ENCODE assay signal across 8 mouse cellular contexts in the genomic region with DNA sequence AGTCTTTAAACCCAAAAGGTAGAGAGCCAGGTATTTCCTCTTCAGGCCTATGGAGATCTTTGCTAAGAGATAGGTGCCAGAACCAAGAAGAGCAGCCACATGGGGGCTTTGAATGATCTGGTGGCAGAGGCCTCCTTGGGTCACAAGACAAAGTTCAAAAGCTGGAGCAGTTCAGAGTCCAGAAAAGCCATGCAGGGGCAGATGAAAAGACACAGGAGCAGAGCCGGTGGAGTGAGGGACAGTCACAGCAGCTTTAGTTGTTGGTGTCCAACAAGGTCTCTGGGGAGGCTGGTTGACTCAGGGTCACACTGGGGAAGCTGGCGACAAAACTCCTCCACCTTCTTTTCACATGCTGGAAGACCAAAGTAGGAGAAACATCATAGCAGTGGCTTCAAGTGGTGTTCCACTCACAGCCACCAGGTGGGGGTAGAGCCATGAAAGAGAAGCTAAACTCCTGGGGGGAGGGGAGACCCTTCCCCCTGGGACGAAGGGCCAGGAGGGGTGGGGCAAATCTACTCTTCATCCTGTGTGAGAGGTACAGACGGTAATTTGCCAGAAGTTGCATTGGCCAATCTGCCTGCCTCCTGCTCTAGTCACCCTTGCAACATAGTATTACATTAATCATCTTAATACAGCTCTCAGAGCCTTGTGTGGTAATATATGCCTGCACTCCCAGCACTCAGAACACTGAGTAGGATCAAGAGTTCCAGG. TPM values are rescaled to one million over a fixed set of nuclear protein-coding genes. Genes with fewer than 3 reads are reported as not detected.
DNase-seq lines count a peak whose midpoint lies in the region; ATAC-seq and TF ChIP-seq lines count a peak whose summit lies in the region.

No protein-coding gene starts in this region.

- peak overlapping the region; percentile 16 for H3K4me2 ChIP-seq in embryonic facial prominence, embryonic 14.5 days (ENCODE audit: low read depth, low read length)
- H3K4me2 ChIP-seq in heart, embryonic 12.5 days = 0 out of 2 replicates have a peak overlapping the region, but pooled peaks have one; percentile 14
- no peak overlapping the region for H3K4me2 ChIP-seq in kidney, embryonic 16.5 days (replicated peaks; ENCODE audit: low read depth, low read length)
- H3K4me2 ChIP-seq in liver, embryonic 14.5 days (ENCODE audit: low read depth) = no peak overlapping the region
- no peak overlapping the region for H3K4me2 ChIP-seq in neural tube, embryonic 11.5 days (ENCODE audit: low read depth)

- H3K27me3 ChIP-seq in embryonic facial prominence, embryonic 14.5 days (replicated peaks; ENCODE audit: control insufficient read depth, insufficient read depth, low read length) = no peaks in the 10 kb centered on the region
- H3K27me3 ChIP-seq in heart, embryonic 12.5 days (replicated peaks) = no peaks in the 10 kb centered on the region
- no peaks in the 10 kb centered on the region for H3K27me3 ChIP-seq in kidney, embryonic 16.5 days (ENCODE audit: insufficient read depth, low read length)
- H3K27me3 ChIP-seq in liver, embryonic 14.5 days (ENCODE audit: control insufficient read depth, insufficient read depth, low read length) = no peaks in the 10 kb centered on the region
- no peaks in the 10 kb centered on the region for H3K27me3 ChIP-seq in neural tube, embryonic 11.5 days (ENCODE audit: control insufficient read depth, insufficient read depth, low read length)
- no peaks in the 10 kb centered on the region for H3K27me3 ChIP-seq in testis, adult 2 months (ENCODE audit: control insufficient read depth, insufficient read depth, low read length)

- no peak for TF ChIP-seq POLR2A in testis, adult 2 months (IDR thresholded peaks at IDR 0.05; ENCODE audit: control insufficient read depth, low read depth, low read length)

- TF ChIP-seq CTCF in liver, embryonic 14.5 days (IDR thresholded peaks at IDR 0.05; ENCODE audit: low read depth) = peak; percentile 97
- peak; percentile 68; the same call in 1 of the 2 replicates for TF ChIP-seq CTCF in testis, adult 2 months (IDR thresholded peaks at IDR 0.05; ENCODE audit: control insufficient read depth, insufficient read depth, insufficient replicate concordance, low read depth, low read length)

- no peak overlapping the region for H3K27ac ChIP-seq in embryonic facial prominence, embryonic 14.5 days (replicated peaks; ENCODE audit: low read depth, low read length)
- no peak overlapping the region for H3K27ac ChIP-seq in heart, embryonic 12.5 days (ENCODE audit: poor library complexity, severe bottlenecking)
- no peak overlapping the region for H3K27ac ChIP-seq in kidney, embryonic 16.5 days (ENCODE audit: low read length)
- H3K27ac ChIP-seq in liver, embryonic 14.5 days = no peak overlapping the region
- H3K27ac ChIP-seq in neural tube, embryonic 11.5 days (ENCODE audit: low read depth, low read length) = no peak overlapping the region
- H3K27ac ChIP-seq in testis, adult 2 months (ENCODE audit: control insufficient read depth, insufficient read depth, low read depth, low read length) = no peak overlapping the region

- DNase-seq in CD4-positive, CD25-positive, alpha-beta regulatory T cell, adult 2 months (ENCODE audit: low read depth, low spot score) = peak; percentile 81
- DNase-seq in adrenal gland, postnatal 4 days (ENCODE audit: low spot score in 2 of 2) = peak; percentile 54 to 57
- DNase-seq in embryonic facial prominence, embryonic 14.5 days (ENCODE audit: low spot score) = peak; percentile 86
- peak; percentile 37 to 56 (median 43) for DNase-seq in liver, embryonic 14.5 days (ENCODE audit: low read depth in 3 of 3, low spot score in 3 of 3)
- DNase-seq in neural tube, embryonic 11.5 days (ENCODE audit: low spot score) = peak; percentile 87

- H3K4me1 ChIP-seq in embryonic facial prominence, embryonic 14.5 days (ENCODE audit: control insufficient read depth, insufficient read depth, low read length) = no peaks in the 10 kb centered on the region
- H3K4me1 ChIP-seq in heart, embryonic 12.5 days (replicated peaks) = peaks cover 9% of the 10 kb centered on the region
- peaks cover 4% of the 10 kb centered on the region; the same call in 1 of the 2 replicates for H3K4me1 ChIP-seq in kidney, embryonic 16.5 days (ENCODE audit: insufficient read depth, low read length)
- H3K4me1 ChIP-seq in liver, embryonic 14.5 days (replicated peaks; ENCODE audit: control insufficient read depth in 2 of 2, insufficient read depth in 2 of 2, low read length in 1 of 2) = peaks cover 3 to 8% of the 10 kb centered on the region in 2 experiments; a peak in 3 of 4 replicates
- peaks cover 6% of the 10 kb centered on the region; the same call in 1 of the 2 replicates for H3K4me1 ChIP-seq in neural tube, embryonic 11.5 days (ENCODE audit: control insufficient read depth, insufficient read depth, low read length)
- H3K4me1 ChIP-seq in testis, adult 2 months (ENCODE audit: control insufficient read depth, insufficient read depth, low read length) = peaks cover 12% of the 10 kb centered on the region

- 10% methylated on average over 4 of the region's 4 CpGs for WGBS in embryonic facial prominence, embryonic 14.5 days
- 3% methylated on average over 4 of the region's 4 CpGs for WGBS in heart, embryonic 12.5 days
- WGBS in kidney, embryonic 16.5 days = 6% methylated on average over 4 of the region's 4 CpGs
- WGBS in liver, embryonic 14.5 days (ENCODE audit: insufficient replicate concordance) = 3% methylated on average over 4 of the region's 4 CpGs
- 5% methylated on average over 4 of the region's 4 CpGs for WGBS in neural tube, embryonic 11.5 days

- H3K36me3 ChIP-seq in embryonic facial prominence, embryonic 14.5 days (ENCODE audit: control insufficient read depth, insufficient read depth, low read length) = no peaks in the 10 kb centered on the region
- H3K36me3 ChIP-seq in heart, embryonic 12.5 days = no peaks in the 10 kb centered on the region
- H3K36me3 ChIP-seq in kidney, embryonic 16.5 days (ENCODE audit: insufficient read depth, low read length) = no peaks in the 10 kb centered on the region
- H3K36me3 ChIP-seq in liver, embryonic 14.5 days (replicated peaks; ENCODE audit: control insufficient read depth, insufficient read depth, low read depth) = no peaks in the 10 kb centered on the region
- H3K36me3 ChIP-seq in neural tube, embryonic 11.5 days (ENCODE audit: control insufficient read depth, insufficient read depth, low read length) = no peaks in the 10 kb centered on the region
- no peaks in the 10 kb centered on the region for H3K36me3 ChIP-seq in testis, adult 2 months (ENCODE audit: control insufficient read depth, insufficient read depth, low read length)

- H3K9ac ChIP-seq in embryonic facial prominence, embryonic 14.5 days (ENCODE audit: low read depth, low read length) = no peak overlapping the region
- no peak overlapping the region for H3K9ac ChIP-seq in heart, embryonic 12.5 days
- no peak overlapping the region; the same call in 1 of the 2 replicates for H3K9ac ChIP-seq in kidney, embryonic 16.5 days (replicated peaks; ENCODE audit: low read length)
- no peak overlapping the region for H3K9ac ChIP-seq in liver, embryonic 14.5 days (replicated peaks)
- no peak overlapping the region for H3K9ac ChIP-seq in neural tube, embryonic 11.5 days (ENCODE audit: low read length)

- peak; percentile 69; the same call in 1 of the 2 replicates for ATAC-seq in embryonic facial prominence, embryonic 14.5 days (ENCODE audit: low read depth)
- no peak for ATAC-seq in heart, embryonic 12.5 days (ENCODE audit: insufficient number of reproducible peaks, low FRiP score)
- ATAC-seq in kidney, embryonic 16.5 days (ENCODE audit: low FRiP score, low TSS enrichment) = peak; percentile 69
- ATAC-seq in liver, embryonic 14.5 days (ENCODE audit: insufficient read depth) = peak; percentile 40
- ATAC-seq in neural tube, embryonic 11.5 days (ENCODE audit: insufficient read depth, low FRiP score, low TSS enrichment) = no peak; the same call in 1 of the 2 replicates

- no peaks in the 10 kb centered on the region for H3K9me3 ChIP-seq in embryonic facial prominence, embryonic 14.5 days (ENCODE audit: control insufficient read depth, low read length)
- no peaks in the 10 kb centered on the region for H3K9me3 ChIP-seq in heart, embryonic 12.5 days (replicated peaks)
- no peaks in the 10 kb centered on the region for H3K9me3 ChIP-seq in kidney, embryonic 16.5 days (ENCODE audit: low read length)
- no peaks in the 10 kb centered on the region for H3K9me3 ChIP-seq in liver, embryonic 14.5 days (ENCODE audit: control insufficient read depth, low read length)
- no peaks in the 10 kb centered on the region for H3K9me3 ChIP-seq in neural tube, embryonic 11.5 days (ENCODE audit: control insufficient read depth, low read length)

- H3K4me3 ChIP-seq in embryonic facial prominence, embryonic 14.5 days (ENCODE audit: low read depth, low read length) = no peak overlapping the region
- H3K4me3 ChIP-seq in heart, embryonic 12.5 days = no peak overlapping the region
- no peak overlapping the region for H3K4me3 ChIP-seq in kidney, embryonic 16.5 days (ENCODE audit: low read length)
- H3K4me3 ChIP-seq in liver, embryonic 14.5 days (ENCODE audit: insufficient read depth in 1 of 2, low read depth in 2 of 2, low read length in 2 of 2) = no peak overlapping the region
- no peak overlapping the region for H3K4me3 ChIP-seq in neural tube, embryonic 11.5 days (ENCODE audit: low read depth, low read length)
- H3K4me3 ChIP-seq in testis, adult 2 months (ENCODE audit: control insufficient read depth, low read depth, low read length) = no peak overlapping the region

- TF ChIP-seq EP300 in liver, embryonic 14.5 days (IDR thresholded peaks at IDR 0.05; ENCODE audit: low read depth) = no peak

RNA-seq across cellular contexts. Expression of gene 2010003K11Rik, which starts 1.0 kb away (rescaled TPM):
- 1 to 10 TPM; 2.0 to 4.1 TPM for total RNA-seq in adrenal gland, postnatal 4 days (2021)
- polyA plus RNA-seq in embryonic facial prominence, embryonic 14.5 days (2014; fragmentation: Nextera tagmentation; extraction: Ambion mirVana) = not detected in 2 replicates
- polyA plus RNA-seq in heart, embryonic 12.5 days (2016; fragmentation: Nextera tagmentation; extraction: Ambion mirVana) = not detected in 2 replicates
- 0.22 TPM in 1 of 2 replicates, not detected in the other for polyA plus RNA-seq in kidney, embryonic 16.5 days (2015; fragmentation: Nextera tagmentation; extraction: Ambion mirVana)
- polyA plus RNA-seq in liver, embryonic 14.5 days (2012; rRNA removed) = 0.03 TPM in 1 of 2 replicates, not detected in the other
- 0.08 and 0.15 TPM in 2 replicates for polyA plus RNA-seq in liver, embryonic 14.5 days (2014; fragmentation: Nextera tagmentation; extraction: Ambion mirVana)
- polyA plus RNA-seq in neural tube, embryonic 11.5 days (2014; fragmentation: Nextera tagmentation; extraction: Ambion mirVana) = not detected in 2 replicates
- polyA plus RNA-seq in testis, adult 2 months (2012; rRNA removed) = 0.94 and 0.95 TPM in 2 replicates

RNA-seq across cellular contexts. Expression of gene Pcx, which starts 12.9 kb away (rescaled TPM):
- 100 to 1,000 TPM; 215 to 218 TPM for total RNA-seq in adrenal gland, postnatal 4 days (2021)
- 18.4 TPM in 2 replicates for polyA plus RNA-seq in embryonic facial prominence, embryonic 14.5 days (2014; fragmentation: Nextera tagmentation; extraction: Ambion mirVana)
- polyA plus RNA-seq in heart, embryonic 12.5 days (2016; fragmentation: Nextera tagmentation; extraction: Ambion mirVana) = 15.9 and 16.6 TPM in 2 replicates
- polyA plus RNA-seq in kidney, embryonic 16.5 days (2015; fragmentation: Nextera tagmentation; extraction: Ambion mirVana) = 56.3 and 70.9 TPM in 2 replicates
- polyA plus RNA-seq in liver, embryonic 14.5 days (2012; rRNA removed) = 14.7 and 16.4 TPM in 2 replicates
- polyA plus RNA-seq in liver, embryonic 14.5 days (2014; fragmentation: Nextera tagmentation; extraction: Ambion mirVana) = 25.6 and 29.1 TPM in 2 replicates
- polyA plus RNA-seq in neural tube, embryonic 11.5 days (2014; fragmentation: Nextera tagmentation; extraction: Ambion mirVana) = 19.3 and 19.6 TPM in 2 replicates
- 14.3 and 15.2 TPM in 2 replicates for polyA plus RNA-seq in testis, adult 2 months (2012; rRNA removed)

RNA-seq across cellular contexts. Expression of gene Syt12, which starts 20.2 kb away (rescaled TPM):
- total RNA-seq in adrenal gland, postnatal 4 days (2021) = 10 to 100 TPM; 21.0 to 21.4 TPM
- polyA plus RNA-seq in embryonic facial prominence, embryonic 14.5 days (2014; fragmentation: Nextera tagmentation; extraction: Ambion mirVana) = 0.90 and 1.9 TPM in 2 replicates
- polyA plus RNA-seq in heart, embryonic 12.5 days (2016; fragmentation: Nextera tagmentation; extraction: Ambion mirVana) = 1.3 TPM in 2 replicates
- 2.8 and 3.8 TPM in 2 replicates for polyA plus RNA-seq in kidney, embryonic 16.5 days (2015; fragmentation: Nextera tagmentation; extraction: Ambion mirVana)
- 0.06 and 0.15 TPM in 2 replicates for polyA plus RNA-seq in liver, embryonic 14.5 days (2012; rRNA removed)
- 0.06 and 0.14 TPM in 2 replicates for polyA plus RNA-seq in liver, embryonic 14.5 days (2014; fragmentation: Nextera tagmentation; extraction: Ambion mirVana)
- 0.58 and 1.8 TPM in 2 replicates for polyA plus RNA-seq in neural tube, embryonic 11.5 days (2014; fragmentation: Nextera tagmentation; extraction: Ambion mirVana)
- 0.79 and 1.6 TPM in 2 replicates for polyA plus RNA-seq in testis, adult 2 months (2012; rRNA removed)

RNA-seq across cellular contexts. Expression of gene Rhod, which starts 58.2 kb away (rescaled TPM):
- 10 to 100 TPM; 18.0 to 19.7 TPM for total RNA-seq in adrenal gland, postnatal 4 days (2021)
- polyA plus RNA-seq in embryonic facial prominence, embryonic 14.5 days (2014; fragmentation: Nextera tagmentation; extraction: Ambion mirVana) = 30.0 and 40.4 TPM in 2 replicates
- polyA plus RNA-seq in heart, embryonic 12.5 days (2016; fragmentation: Nextera tagmentation; extraction: Ambion mirVana) = 23.8 and 25.6 TPM in 2 replicates
- 46.3 and 57.9 TPM in 2 replicates for polyA plus RNA-seq in kidney, embryonic 16.5 days (2015; fragmentation: Nextera tagmentation; extraction: Ambion mirVana)
- 3.8 and 5.3 TPM in 2 replicates for polyA plus RNA-seq in liver, embryonic 14.5 days (2012; rRNA removed)
- polyA plus RNA-seq in liver, embryonic 14.5 days (2014; fragmentation: Nextera tagmentation; extraction: Ambion mirVana) = 6.2 and 6.4 TPM in 2 replicates
- 17.1 and 17.4 TPM in 2 replicates for polyA plus RNA-seq in neural tube, embryonic 11.5 days (2014; fragmentation: Nextera tagmentation; extraction: Ambion mirVana)
- polyA plus RNA-seq in testis, adult 2 months (2012; rRNA removed) = 8.9 and 9.3 TPM in 2 replicates

Comparison
In these comparisons a context has a peak if more than half of its experiments do, and no peak if none do; other contexts are left out.
1. ATAC-seq: peak in embryonic facial prominence, embryonic 14.5 days (single experiment), kidney, embryonic 16.5 days (single experiment) and liver, embryonic 14.5 days (single experiment); none in heart, embryonic 12.5 days (single experiment) and neural tube, embryonic 11.5 days (single experiment).
2. H3K4me2 ChIP-seq: peak in embryonic facial prominence, embryonic 14.5 days (single experiment) and heart, embryonic 12.5 days (single experiment); none in kidney, embryonic 16.5 days (single experiment), liver, embryonic 14.5 days (single experiment) and neural tube, embryonic 11.5 days (single experiment).
3. Peak in every context shown above with its lines, with median percentiles within 50 percentile points of each other: DNase-seq.